Mouse (Mus musculus) heart, adult 2 months (tissue): ENCODE measurements around the gene Nampt. TPM values are rescaled to one million over a fixed set of nuclear protein-coding genes. Genes with fewer than 3 reads are reported as not detected.
A peak's percentile ranks its signal among the peaks of the same experiment; 100 is the strongest.

ENCODE experiments used
- DNase-seq, 2 experiments: peaks; one replicate each; pipeline ENCODE4 v3.0.0; 2021
- H3K27ac ChIP-seq: fragments of 200-600 bp; 2 replicates; pipeline ENCODE4 v1.8.1; 2022
- H3K27me3 ChIP-seq: fragments of 200-500 bp; 2 replicates; pipeline ENCODE4 v1.6.1; 2012; ENCODE audit warnings: mild to moderate bottlenecking, low read length, inconsistent platforms, mixed read lengths; ENCODE audit not compliant: control insufficient read depth, insufficient read depth
- H3K36me3 ChIP-seq: fragments of 200-500 bp; 2 replicates; pipeline ENCODE4 v1.6.1; 2012; ENCODE audit warnings: low read length, inconsistent platforms; ENCODE audit not compliant: control insufficient read depth, insufficient read depth
- H3K4me1 ChIP-seq: fragments of 200-500 bp; 2 replicates; pipeline ENCODE4 v1.6.1; 2011; ENCODE audit warnings: low read length; ENCODE audit not compliant: control insufficient read depth, insufficient read depth
- H3K4me3 ChIP-seq: fragments of 200-600 bp; 2 replicates; pipeline ENCODE4 v1.8.1; 2022
- H3K79me2 ChIP-seq: fragments of 200-500 bp; replicated peaks from 2 replicates; pipeline ENCODE4 v1.6.1; 2012; ENCODE audit warnings: mild to moderate bottlenecking, inconsistent platforms, low read length, moderate library complexity, mixed read lengths; ENCODE audit not compliant: control insufficient read depth, insufficient read depth
- H3K9ac ChIP-seq: fragments of 200-500 bp; 2 replicates; pipeline ENCODE4 v1.6.1; 2012; ENCODE audit warnings: low read depth, mild to moderate bottlenecking, control low read depth, inconsistent platforms, low read length, mixed read lengths
- CTCF ChIP-seq: fragments of 200-600 bp; IDR thresholded peaks from 2 replicates; pipeline ENCODE4 v1.8.1; 2022; ENCODE audit warnings: antibody characterized with exemption, mild to moderate bottlenecking, moderate library complexity
- EP300 ChIP-seq: fragments of 200-500 bp; IDR thresholded peaks from 2 replicates; pipeline ENCODE4 v1.6.1; 2011; ENCODE audit warnings: low read depth, low read length, control low read depth; ENCODE audit not compliant: insufficient read depth
- POLR2A ChIP-seq: fragments of 200-500 bp; IDR thresholded peaks from 2 replicates; pipeline ENCODE4 v1.6.1; 2011; ENCODE audit warnings: mild to moderate bottlenecking, low read depth, low read length, control low read depth; ENCODE audit not compliant: insufficient read depth
- WGBS: fragments of 180-500 bp; shearing (Covaris S2); methylation state at CpG from one replicate; pipeline ENCODE4 v1.1.7; 2018; 5-methylcytosine and 5-hydroxymethylcytosine counted together
- intact Hi-C: fragments of 180-260 bp; cut with DNase I; formaldehyde crosslinking; loops from one replicate; pipeline ENCODE4 v1.15.1; 2025
- polyA plus RNA-seq: library from polyadenylated mRNA; depleted of rRNA; stranded (reverse); fragments of >200 nt; gene quantifications from 2 replicates; pipeline ENCODE4 v1.2.3, GENCODE M21; 2012
- total RNA-seq, 2 experiments: library from RNA; stranded (reverse); gene quantifications; 2 replicates each; pipeline ENCODE4 v1.2.3; 2021

Nampt gene
- total and polyA plus RNA-seq, 3 experiments = 37.2 to 153 (median 115) TPM

DNA sequence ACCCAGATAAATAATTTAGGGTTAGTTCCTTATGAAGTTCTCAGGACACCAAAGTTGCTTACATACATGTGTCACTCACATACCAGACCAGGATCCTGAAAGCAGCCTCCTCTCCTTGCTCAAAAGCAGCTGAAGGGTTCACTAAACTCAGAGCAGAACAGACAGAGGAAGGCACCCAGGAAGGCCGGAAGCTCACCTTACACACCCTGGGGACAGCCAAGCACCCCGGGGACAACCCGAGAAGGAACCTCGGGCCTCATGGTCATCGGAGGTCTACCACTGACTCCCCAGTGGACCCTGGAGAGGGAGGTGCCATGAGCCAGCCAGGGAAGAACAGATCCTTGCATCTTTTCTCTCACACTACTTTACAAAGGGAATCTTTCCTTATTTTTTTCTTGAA, 51.5 kb downstream of the Nampt start:
- TF ChIP-seq EP300 (no peak), POLR2A (no peak), CTCF (no peak)
- Histone ChIP-seq H3K4me3 (no peak overlapping the region), H3K79me2 (no peaks in the 10 kb centered on the region), H3K4me1 (no peaks in the 10 kb centered on the region), H3K36me3 (no peaks in the 10 kb centered on the region), H3K27ac (no peak overlapping the region), H3K27me3 (no peaks in the 10 kb centered on the region), H3K9ac (no peak overlapping the region)
- 81% methylated on average over 5 of the region's 5 CpGs for WGBS
- no peak for DNase-seq
- intact Hi-C loops = no loop called here

DNA sequence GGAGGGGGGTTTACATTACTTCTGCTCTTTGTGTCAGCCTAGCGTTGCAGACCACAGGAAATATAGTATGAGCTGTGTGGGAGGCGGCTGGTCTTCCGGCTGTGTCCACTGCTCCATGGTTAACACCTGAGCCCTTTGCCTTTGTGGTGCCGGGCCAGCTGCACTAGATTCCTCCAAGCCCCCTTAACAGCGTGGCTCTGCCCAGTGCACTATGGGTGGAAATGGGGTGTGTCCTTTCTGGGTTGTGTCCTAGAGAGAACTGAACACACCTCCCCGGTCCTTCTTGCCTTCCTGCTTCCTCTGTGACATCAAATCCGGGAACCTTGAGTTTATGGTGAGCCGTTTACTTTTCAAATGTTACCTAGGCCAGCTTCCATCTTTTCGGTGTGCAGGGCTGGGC, 58.2 kb downstream of the Nampt start:
- Histone ChIP-seq H3K4me3 (no peak overlapping the region), H3K9ac (no peak overlapping the region), H3K36me3 (no peaks in the 10 kb centered on the region), H3K27ac (no peak overlapping the region), H3K4me1 (peaks cover 10% of the 10 kb centered on the region), H3K79me2 (no peaks in the 10 kb centered on the region), H3K27me3 (no peaks in the 10 kb centered on the region)
- no peak for DNase-seq
- intact Hi-C loops = no loop called here
- WGBS = 77% methylated on average over 9 of the region's 9 CpGs
- no peak for TF ChIP-seq EP300
- no peak for TF ChIP-seq POLR2A
- no peak for TF ChIP-seq CTCF

DNA sequence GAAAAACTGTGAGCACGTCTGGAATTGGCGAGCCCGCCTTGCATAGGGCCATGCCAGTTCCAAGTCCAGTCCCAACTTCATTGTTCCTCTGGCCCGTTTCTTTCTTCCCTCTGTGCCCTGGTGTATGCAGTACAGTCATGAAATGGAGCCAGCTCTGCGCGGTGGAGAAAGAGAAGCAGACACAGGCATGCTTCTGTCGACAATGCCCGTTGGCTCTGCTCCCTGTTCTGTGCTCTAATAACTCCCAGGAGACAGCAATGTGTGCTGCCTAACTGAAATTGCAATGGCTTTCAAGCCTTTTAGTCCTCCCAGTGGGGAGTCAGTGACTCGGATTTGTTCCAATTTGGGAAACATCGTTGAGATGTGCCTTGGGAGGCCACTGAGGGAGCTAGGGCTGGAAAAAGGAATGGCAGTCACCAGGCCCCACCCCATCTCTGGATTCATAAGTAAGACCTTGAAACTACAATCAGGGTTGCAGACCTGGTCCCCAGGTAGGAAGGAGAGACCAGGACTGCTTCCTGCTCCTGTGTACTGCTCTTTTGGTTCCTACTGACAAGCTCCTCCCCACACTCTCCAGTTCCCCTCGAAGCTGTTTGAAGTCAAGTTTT, 58.7 kb downstream of the Nampt start:
- H3K27ac ChIP-seq = peak overlapping the region; percentile 31

DNA sequence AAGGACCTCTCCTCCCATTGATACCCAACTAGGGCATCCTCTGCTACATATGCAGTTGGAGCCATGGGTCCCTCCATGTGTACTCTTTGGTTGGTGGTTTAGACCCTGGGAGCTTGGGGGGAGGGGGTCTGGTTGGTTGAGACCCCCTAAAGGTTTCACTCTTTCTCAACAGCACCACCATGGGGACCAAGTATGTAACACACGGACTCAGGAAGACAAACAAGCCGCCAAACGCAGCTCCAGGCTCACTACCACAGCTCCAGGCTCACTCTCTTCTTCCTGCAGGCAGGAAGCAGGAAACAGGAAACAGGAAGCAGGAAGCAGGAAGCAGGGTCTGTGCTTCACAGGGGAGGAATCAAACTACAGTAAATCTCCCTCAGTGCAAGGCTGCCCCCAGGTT, 60.0 kb downstream of the Nampt start:
- no peak overlapping the region for H3K27ac ChIP-seq
- TF ChIP-seq EP300 (no peak), CTCF (no peak), POLR2A (no peak)
- H3K4me1 ChIP-seq = peaks cover 10% of the 10 kb centered on the region
- intact Hi-C loops = no loop called here
- H3K36me3 ChIP-seq = no peaks in the 10 kb centered on the region
- 74% methylated on average over 3 of the region's 3 CpGs for WGBS
- no peak overlapping the region for H3K4me3 ChIP-seq
- no peak overlapping the region for H3K9ac ChIP-seq
- DNase-seq = no peak
- H3K79me2 ChIP-seq = no peaks in the 10 kb centered on the region
- H3K27me3 ChIP-seq = no peaks in the 10 kb centered on the region

More for the DNA sequence above, 58.7 kb downstream of the Nampt start:
- Histone ChIP-seq H3K4me3 (no peak overlapping the region), H3K9ac (no peak overlapping the region), H3K4me1 (peaks cover 10% of the 10 kb centered on the region), H3K36me3 (no peaks in the 10 kb centered on the region), H3K79me2 (no peaks in the 10 kb centered on the region), H3K27me3 (no peaks in the 10 kb centered on the region)
- 46% methylated on average over 11 of the region's 11 CpGs for WGBS
- intact Hi-C loops = no loop called here
- TF ChIP-seq CTCF = no peak
- peak in 1 of 2 experiments; percentile 31 for DNase-seq

DNA sequence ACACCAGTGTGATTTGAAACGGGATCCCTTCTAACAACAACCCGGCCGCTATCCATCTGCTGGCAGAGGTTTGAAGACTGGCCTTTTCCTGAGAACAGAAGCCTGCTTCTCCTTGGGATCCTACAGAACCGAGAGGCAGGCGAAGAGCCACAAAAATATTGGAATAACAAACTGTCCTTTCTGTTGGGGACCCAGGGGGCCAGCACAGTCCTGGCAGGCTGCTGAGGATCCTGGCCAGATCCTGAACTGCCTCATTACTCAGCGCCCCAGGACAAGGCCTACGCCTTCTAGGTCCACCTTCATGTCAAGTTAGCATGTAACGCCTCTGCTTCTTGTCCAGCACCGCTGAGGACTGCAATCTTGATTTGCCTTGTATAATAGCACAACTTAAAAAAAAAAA, 65.0 kb downstream of the Nampt start:
- no peaks in the 10 kb centered on the region for H3K36me3 ChIP-seq
- DNase-seq = peak; percentile 67 to 78
- H3K4me3 ChIP-seq = no peak overlapping the region
- H3K27me3 ChIP-seq = no peaks in the 10 kb centered on the region
- no peak overlapping the region for H3K9ac ChIP-seq
- peak overlapping the region; percentile 51 for H3K27ac ChIP-seq
- TF ChIP-seq CTCF (no peak), POLR2A (no peak), EP300 (0 out of 2 replicates have a peak, but pooled peaks have one; percentile 20)
- intact Hi-C loops = loop anchor here (2.0 kb wide), 1 partner anchor 26 kb away; no protein-coding TSS in a partner anchor
- peaks cover 8% of the 10 kb centered on the region for H3K4me1 ChIP-seq
- whole genome bisulfite sequencing = 64% methylated on average over 9 of the region's 9 CpGs
- no peaks in the 10 kb centered on the region for H3K79me2 ChIP-seq

DNA sequence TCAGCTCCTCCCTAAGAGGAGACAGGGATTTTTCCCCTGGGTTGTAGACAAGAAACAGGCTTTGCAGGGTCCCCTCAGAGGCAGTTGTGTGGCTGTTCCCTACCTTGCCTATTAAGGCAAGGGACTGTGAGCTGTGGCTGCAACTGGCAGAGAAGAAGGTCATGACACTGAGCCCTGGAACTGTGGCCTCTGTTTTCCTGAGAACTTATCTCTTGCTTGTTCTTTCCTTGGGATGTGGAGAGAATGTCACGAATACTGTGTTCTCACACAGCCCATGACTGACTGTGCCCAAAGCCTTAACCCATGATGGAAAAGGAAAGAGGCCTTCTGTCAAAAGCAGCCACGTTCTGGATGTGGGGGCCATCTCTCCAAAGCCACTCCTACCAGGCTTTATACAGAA, 65.7 kb downstream of the Nampt start:
- intact Hi-C loops = loop anchor here (2.0 kb wide), 1 partner anchor 26 kb away; no protein-coding TSS in a partner anchor
- peak overlapping the region; percentile 51 for H3K27ac ChIP-seq

More for the DNA sequence above, 65.7 kb downstream of the Nampt start:
- Histone ChIP-seq H3K79me2 (no peaks in the 10 kb centered on the region), H3K4me1 (peaks cover 11% of the 10 kb centered on the region), H3K4me3 (no peak overlapping the region), H3K9ac (no peak overlapping the region), H3K36me3 (no peaks in the 10 kb centered on the region), H3K27me3 (no peaks in the 10 kb centered on the region)
- no peak for TF ChIP-seq POLR2A
- TF ChIP-seq EP300 = no peak
- TF ChIP-seq CTCF = no peak
- DNase-seq = peak in 1 of 2 experiments; percentile 20
- WGBS = 32% methylated on average over 2 of the region's 2 CpGs
